Mouse (Mus musculus) embryonic facial prominence, embryonic 11.5 days (tissue): ENCODE results near the gene Fam49a. TPM values are rescaled to one million over a fixed set of nuclear protein-coding genes. Genes with fewer than 3 reads are reported as not detected.

Experiments
- ATAC-seq: fragments of 200-750 bp; cut with Nextera tagmentation; replicated peaks from 2 replicates; pipeline ENCODE4 v1.8.0; 2017; ENCODE audit warnings: low read depth; ENCODE audit not compliant: insufficient number of reproducible peaks, low FRiP score, low TSS enrichment
- DNase-seq: peaks from one replicate; pipeline ENCODE4 v3.0.0-alpha.2; 2015; ENCODE audit warnings: low spot score
- H3K27ac ChIP-seq: fragments of 300-500 bp; sonication (generic); replicated peaks from 2 replicates; pipeline ENCODE4 v1.5.1; 2014; ENCODE audit warnings: mild to moderate bottlenecking, low read depth, low read length, control low read depth
- H3K27me3 ChIP-seq: fragments of 300-500 bp; sonication (generic); 2 replicates; pipeline ENCODE4 v1.6.1; 2014; ENCODE audit warnings: mild to moderate bottlenecking, low read length, moderate library complexity, mixed read lengths; ENCODE audit not compliant: control insufficient read depth, insufficient read depth
- H3K36me3 ChIP-seq: fragments of 300-500 bp; sonication (generic); replicated peaks from 2 replicates; pipeline ENCODE4 v1.6.1; 2014; ENCODE audit warnings: low read depth, mild to moderate bottlenecking, low read length, moderate library complexity, mixed read lengths; ENCODE audit not compliant: control insufficient read depth, insufficient read depth
- H3K4me1 ChIP-seq: fragments of 300-500 bp; sonication (generic); 2 replicates; pipeline ENCODE4 v1.6.1; 2014; ENCODE audit warnings: low read length, mixed read lengths; ENCODE audit not compliant: control insufficient read depth, insufficient read depth
- H3K4me2 ChIP-seq: fragments of 300-500 bp; sonication (generic); 2 replicates; pipeline ENCODE4 v1.6.1; 2014; ENCODE audit warnings: low read depth, mild to moderate bottlenecking, control low read depth, low read length, moderate library complexity
- H3K4me3 ChIP-seq: fragments of 300-500 bp; sonication (generic); 2 replicates; pipeline ENCODE4 v1.5.1; 2014; ENCODE audit warnings: low read depth, low read length, control low read depth
- H3K9ac ChIP-seq: fragments of 300-500 bp; sonication (generic); replicated peaks from 2 replicates; pipeline ENCODE4 v1.6.1; 2014; ENCODE audit warnings: mild to moderate bottlenecking, control low read depth, low read length
- H3K9me3 ChIP-seq: fragments of 300-500 bp; sonication (generic); replicated peaks from 2 replicates; pipeline ENCODE4 v1.6.1; 2016; ENCODE audit warnings: mild to moderate bottlenecking, low read length, inconsistent platforms, mixed read lengths; ENCODE audit not compliant: control insufficient read depth
- WGBS: fragments of 180-500 bp; shearing (Covaris S2); extraction: QIAGEN DNeasy Blood & Tissue Kit; methylation state at CpG from one replicate; pipeline ENCODE4 v1.1.7; 2014; 5-methylcytosine and 5-hydroxymethylcytosine counted together
- polyA plus RNA-seq: library from polyadenylated mRNA; unstranded; fragments of >200 nt; fragmentation: Nextera tagmentation; extraction: Ambion mirVana; gene quantifications from 2 replicates; pipeline ENCODE4 v1.2.1, GENCODE M21; 2014

Gene Fam49a
- polyA plus RNA-seq, 1 experiment from 2014 or later, result 11.2 TPM

- Histone ChIP-seq H3K4me1 (no peaks in the 10 kb centered on the region), H3K27me3 (no peaks in the 10 kb centered on the region), H3K4me2 (no peak overlapping the region), H3K27ac (no peak overlapping the region), H3K36me3 (no peaks in the 10 kb centered on the region), H3K4me3 (no peak overlapping the region), H3K9ac (no peak overlapping the region), H3K9me3 (no peaks in the 10 kb centered on the region)
- no peak for ATAC-seq
- 84% methylated on average over 4 of the region's 4 CpGs for WGBS
- DNase-seq, result no peak
Measured at GRCm38 (mm10) chr12:12275124-12275779, 13.3 kb downstream of the Fam49a start.

- DNase-seq, result no peak
- 51% methylated on average over 4 of the region's 4 CpGs for WGBS
- ATAC-seq, result no peak
Measured at GRCm38 (mm10) chr12:12277741-12278463, 16.0 kb downstream of the Fam49a start.

GRCm38 (mm10) chr12:12278464-12278872 lies 16.5 kb downstream of the Fam49a start:
- H3K4me3 ChIP-seq, result no peak overlapping the region
- no peaks in the 10 kb centered on the region for H3K4me1 ChIP-seq
- no peak overlapping the region for H3K4me2 ChIP-seq
- H3K9ac ChIP-seq, result no peak overlapping the region
- no peaks in the 10 kb centered on the region for H3K9me3 ChIP-seq
- 63% methylated on average over 7 of the region's 7 CpGs for WGBS
- no peak for ATAC-seq
- no peak overlapping the region for H3K27ac ChIP-seq
- H3K36me3 ChIP-seq, result no peaks in the 10 kb centered on the region
- no peak for DNase-seq
- no peaks in the 10 kb centered on the region for H3K27me3 ChIP-seq

More at GRCm38 (mm10) chr12:12277741-12278463, 16.0 kb downstream of the Fam49a start:
- H3K27ac ChIP-seq, result no peak overlapping the region
- H3K4me3 ChIP-seq, result no peak overlapping the region
- no peaks in the 10 kb centered on the region for H3K9me3 ChIP-seq
- H3K9ac ChIP-seq, result no peak overlapping the region
- H3K36me3 ChIP-seq, result no peaks in the 10 kb centered on the region
- H3K4me1 ChIP-seq, result no peaks in the 10 kb centered on the region
- no peak overlapping the region for H3K4me2 ChIP-seq
- no peaks in the 10 kb centered on the region for H3K27me3 ChIP-seq

GRCm38 (mm10) chr12:12283702-12284288 lies 21.9 kb downstream of the Fam49a start:
- Histone ChIP-seq H3K4me1 (no peaks in the 10 kb centered on the region), H3K9ac (no peak overlapping the region), H3K27ac (no peak overlapping the region), H3K27me3 (no peaks in the 10 kb centered on the region), H3K36me3 (no peaks in the 10 kb centered on the region), H3K4me3 (no peak overlapping the region), H3K9me3 (no peaks in the 10 kb centered on the region), H3K4me2 (no peak overlapping the region)
- ATAC-seq (no peak), DNase-seq (no peak)
- 91% methylated on average over 10 of the region's 10 CpGs for WGBS

- H3K4me2 ChIP-seq, result no peak overlapping the region
- WGBS, result 90% methylated on average over 6 of the region's 6 CpGs
- no peak overlapping the region for H3K4me3 ChIP-seq
- no peak overlapping the region; the same call in 1 of the 2 replicates for H3K9ac ChIP-seq
- H3K36me3 ChIP-seq, result no peaks in the 10 kb centered on the region
- H3K27ac ChIP-seq, result no peak overlapping the region
- H3K4me1 ChIP-seq, result no peaks in the 10 kb centered on the region
- H3K27me3 ChIP-seq, result no peaks in the 10 kb centered on the region
- no peaks in the 10 kb centered on the region for H3K9me3 ChIP-seq
- DNase-seq (no peak), ATAC-seq (no peak)
Measured at GRCm38 (mm10) chr12:12284521-12284920, 22.6 kb downstream of the Fam49a start.

- no peak overlapping the region; the same call in 1 of the 2 replicates for H3K9ac ChIP-seq
- no peak overlapping the region for H3K4me2 ChIP-seq
- H3K27ac ChIP-seq, result no peak overlapping the region
- no peaks in the 10 kb centered on the region for H3K4me1 ChIP-seq
- H3K36me3 ChIP-seq, result no peaks in the 10 kb centered on the region
- H3K27me3 ChIP-seq, result no peaks in the 10 kb centered on the region
- no peaks in the 10 kb centered on the region for H3K9me3 ChIP-seq
- WGBS, result 65% methylated on average over 9 of the region's 9 CpGs
- no peak for DNase-seq
- no peak overlapping the region for H3K4me3 ChIP-seq
- ATAC-seq, result no peak
Measured at GRCm38 (mm10) chr12:12287131-12287786, 25.3 kb downstream of the Fam49a start.

GRCm38 (mm10) chr12:12287787-12288132 lies 25.8 kb downstream of the Fam49a start:
- no peak for DNase-seq
- 83% methylated on average over 6 of the region's 6 CpGs for WGBS
- no peak overlapping the region for H3K4me2 ChIP-seq

More at GRCm38 (mm10) chr12:12287787-12288132, 25.8 kb downstream of the Fam49a start:
- no peak for ATAC-seq
- Histone ChIP-seq H3K27ac (no peak overlapping the region), H3K9me3 (no peaks in the 10 kb centered on the region), H3K27me3 (no peaks in the 10 kb centered on the region), H3K4me3 (no peak overlapping the region), H3K9ac (no peak overlapping the region), H3K4me1 (no peaks in the 10 kb centered on the region), H3K36me3 (no peaks in the 10 kb centered on the region)
